Mouse (Mus musculus): ENCODE measurements at regions not wholly inside any gene's neighbourhood (a gene's known extent, or its start where the extent isn't known, plus 50 kb on each side); places are given as distances from the start of the nearest gene placed in this dataset.

DNA sequence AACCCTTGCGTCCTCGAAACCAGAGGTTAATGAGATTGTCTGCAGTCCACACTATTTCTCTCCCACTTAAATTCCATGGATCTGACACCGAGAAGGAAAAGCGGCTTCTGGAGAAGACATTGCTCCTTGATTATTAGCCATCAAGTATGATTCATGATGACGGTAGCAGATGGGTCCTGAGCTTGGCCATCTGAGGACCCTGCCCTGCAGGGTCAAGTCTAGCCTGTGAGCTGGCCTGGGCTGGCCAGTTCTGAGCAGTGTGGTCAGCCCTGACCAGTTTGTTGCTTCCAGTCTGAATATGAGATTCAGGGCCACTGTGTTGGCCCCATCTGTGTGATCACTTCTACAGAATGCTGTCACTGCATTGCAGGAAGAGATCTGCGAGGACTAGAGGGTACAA is 1275.9 kb upstream of the A1bg start:
- DNase-seq (ENCODE audit: low spot score in 2 of 2), result no peak

GRCm38 (mm10) chr15:62198194-62198593 is 1275.4 kb upstream of the A1bg start:
- no peak for DNase-seq (ENCODE audit: low spot score in 2 of 2)

DNA sequence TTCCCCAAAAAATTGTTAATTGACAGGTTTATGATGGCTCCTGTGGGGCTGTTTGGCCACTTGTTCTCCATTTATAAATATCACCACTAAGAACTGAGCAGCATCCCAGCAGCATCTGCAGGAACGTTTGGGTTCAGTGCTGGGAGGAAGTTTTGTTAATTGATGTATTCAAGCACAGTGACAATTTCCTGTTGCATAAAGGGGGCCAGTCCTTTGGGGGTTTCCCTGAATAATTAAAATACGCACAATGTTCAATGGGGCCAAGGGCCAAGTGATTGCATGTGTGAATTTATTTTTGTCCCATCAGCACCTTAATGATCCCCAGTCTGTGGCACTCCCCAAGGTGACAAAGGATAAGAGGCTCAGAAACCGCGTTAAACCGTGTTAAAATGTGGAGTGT is 1272.6 kb upstream of the A1bg start:
- no peak for DNase-seq (ENCODE audit: low spot score in 2 of 2)

- no peak for DNase-seq (ENCODE audit: low spot score in 2 of 2)
Observed at GRCm38 (mm10) chr15:62192706-62193105, 1269.9 kb upstream of the A1bg start.

GRCm38 (mm10) chr15:62191641-62192040 is 1268.8 kb upstream of the A1bg start:
- DNase-seq (ENCODE audit: low spot score in 2 of 2), result no peak

- no peak for DNase-seq (ENCODE audit: low spot score in 2 of 2)
Observed at GRCm38 (mm10) chr15:62190977-62191614, 1268.3 kb upstream of the A1bg start.

GRCm38 (mm10) chr15:62190224-62190910 is 1267.6 kb upstream of the A1bg start:
- DNase-seq (ENCODE audit: low spot score in 2 of 2), result no peak

DNA sequence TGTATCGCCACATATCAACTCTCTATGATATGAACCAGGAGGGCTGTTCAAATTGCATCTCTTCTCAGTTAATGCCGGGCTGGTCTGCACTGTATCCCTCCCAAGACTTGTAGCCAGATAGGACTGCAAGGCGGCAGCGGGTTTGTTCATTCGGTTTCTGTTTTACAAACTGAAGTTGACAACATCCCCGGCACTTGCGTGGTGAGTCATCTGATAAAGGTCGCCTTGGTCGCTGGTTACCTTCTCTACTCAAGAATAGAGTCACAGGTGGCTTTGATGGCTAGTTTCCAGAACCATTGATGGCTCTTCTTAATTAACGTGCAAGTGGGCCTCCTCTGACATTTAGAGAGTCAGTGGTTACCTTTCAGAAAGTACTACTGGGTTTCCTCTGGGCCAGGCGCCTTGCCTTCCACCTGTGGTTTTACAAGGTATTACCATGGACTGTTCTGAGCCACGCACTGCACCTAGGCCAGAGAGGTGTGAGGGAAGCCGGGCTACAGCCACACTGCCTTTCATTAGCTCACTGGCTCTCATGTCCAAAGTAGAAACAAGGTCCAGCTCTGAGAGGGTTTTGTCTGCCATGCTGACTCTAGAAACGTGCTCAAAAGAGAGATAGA is 1266.9 kb upstream of the A1bg start:
- no peak for DNase-seq (ENCODE audit: low spot score in 2 of 2)

DNA sequence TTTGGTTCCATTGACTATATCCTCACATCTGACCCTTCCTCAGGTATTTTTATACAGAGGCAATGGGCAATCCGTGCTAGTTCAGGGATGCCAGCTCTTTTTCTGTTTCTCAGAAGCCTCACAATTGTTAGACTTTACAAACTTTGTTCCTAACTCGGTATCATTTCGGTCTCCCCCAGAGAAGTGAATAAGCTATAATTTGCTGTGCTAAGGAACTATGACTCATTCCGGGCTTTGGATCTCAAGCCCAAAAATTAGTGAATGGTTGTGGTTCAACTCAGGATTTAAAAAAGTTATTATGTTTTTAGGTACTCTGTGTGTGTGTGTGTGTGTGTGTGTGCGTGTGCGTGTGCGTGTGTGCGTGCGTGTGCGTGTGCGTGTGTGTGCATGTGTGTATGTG is 1263.7 kb upstream of the A1bg start:
- DNase-seq (ENCODE audit: low spot score in 2 of 2), result no peak

DNA sequence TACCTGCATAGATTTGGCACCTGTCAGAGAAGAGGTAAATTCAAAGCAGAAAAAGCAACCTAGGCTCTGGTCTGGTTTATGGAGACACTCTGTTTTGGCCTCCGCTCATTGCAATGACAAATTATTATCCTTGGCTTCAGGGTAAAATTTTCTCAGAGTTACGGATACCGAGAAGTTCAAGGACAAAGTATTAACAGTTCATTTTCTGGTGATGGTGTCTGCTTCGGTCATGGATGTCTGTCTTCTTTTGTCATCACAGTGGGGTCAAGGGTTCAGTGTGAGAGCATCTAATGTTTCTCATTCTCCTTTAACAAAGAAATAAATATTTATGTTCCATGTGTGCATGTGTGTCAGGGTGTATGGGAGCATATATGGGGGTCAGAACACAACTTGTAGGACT is 1261.0 kb upstream of the A1bg start:
- DNase-seq (ENCODE audit: low spot score in 2 of 2), result no peak

DNA sequence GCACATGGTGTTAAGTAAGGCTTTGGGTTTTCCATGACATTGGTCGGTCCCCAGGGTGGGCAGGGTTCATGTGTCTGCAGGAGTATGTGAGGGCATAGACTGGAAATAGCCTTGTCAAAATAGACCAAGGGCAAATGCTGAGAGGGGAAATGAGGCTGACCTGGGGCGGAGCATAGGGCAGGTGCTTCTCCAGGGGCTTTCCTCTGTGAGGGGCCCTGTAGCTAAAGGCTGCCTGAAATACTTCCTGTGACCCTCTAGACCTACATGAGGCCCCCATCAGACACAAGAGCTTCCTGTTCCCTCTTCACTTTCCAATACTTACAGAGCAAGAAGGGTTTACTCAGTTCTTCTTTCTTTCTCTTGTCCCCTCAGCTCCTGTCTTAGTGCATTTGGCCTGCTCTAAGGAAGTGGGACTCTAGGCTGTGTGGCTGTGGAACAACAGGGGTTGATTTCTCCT is 1258.7 kb upstream of the A1bg start:
- DNase-seq (ENCODE audit: low spot score in 2 of 2), result no peak

GRCm38 (mm10) chr15:62180718-62181117 is 1257.9 kb upstream of the A1bg start:
- DNase-seq (ENCODE audit: low spot score in 2 of 2), result no peak

DNA sequence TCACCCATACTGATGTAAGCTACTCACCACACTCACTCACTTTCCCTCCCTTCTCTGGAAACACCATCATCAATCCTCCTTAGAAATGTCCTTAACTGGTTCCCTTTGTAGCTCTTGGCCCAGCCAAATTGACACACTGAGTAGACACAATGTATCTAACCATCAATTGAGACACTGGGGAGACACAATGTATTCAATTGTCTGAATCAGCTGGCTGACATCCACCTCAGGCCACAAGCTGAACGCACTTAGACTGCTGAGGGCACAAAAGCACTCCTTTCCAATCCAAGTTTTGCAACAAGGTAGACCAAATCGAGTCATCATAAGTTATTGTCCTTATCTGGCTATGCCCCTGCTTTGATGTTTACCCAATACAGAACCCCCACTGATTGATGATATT is 1257.0 kb upstream of the A1bg start:
- no peak for DNase-seq (ENCODE audit: low spot score in 2 of 2)

GRCm38 (mm10) chr15:62178568-62178967 is 1255.8 kb upstream of the A1bg start:
- no peak for DNase-seq (ENCODE audit: low spot score in 2 of 2)

DNA sequence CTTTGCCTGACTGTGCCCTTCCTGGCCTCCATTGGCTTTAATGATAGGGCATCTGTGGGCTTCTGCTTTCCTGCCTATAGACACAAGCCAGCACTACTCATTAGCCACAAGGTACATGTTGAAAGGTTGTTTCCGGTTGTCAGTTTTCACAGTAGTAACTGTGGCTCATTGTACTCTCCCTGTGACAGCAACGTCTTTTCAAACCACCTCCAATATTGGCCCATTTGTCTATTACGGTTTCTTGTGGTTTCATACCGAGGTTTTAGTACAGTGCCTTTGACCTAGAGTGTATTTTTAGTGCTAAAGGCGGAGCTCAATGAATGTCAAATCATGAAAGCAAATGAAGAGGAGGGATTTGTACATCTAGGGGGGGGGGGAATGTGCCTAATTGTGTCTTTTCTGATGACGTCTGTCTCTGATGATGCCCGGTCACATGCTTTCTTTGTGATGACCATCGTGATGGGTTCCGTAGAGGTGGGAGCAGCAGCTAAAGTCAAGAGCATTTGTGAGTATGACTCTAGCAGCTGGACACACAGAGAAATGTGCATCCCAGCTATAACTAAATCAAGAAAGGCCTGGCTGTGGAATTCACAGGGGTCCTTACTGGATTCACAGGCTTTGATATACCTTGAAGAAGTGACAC is 1255.1 kb upstream of the A1bg start:
- no peak for DNase-seq (ENCODE audit: low spot score in 2 of 2)

GRCm38 (mm10) chr15:62176076-62176475 is 1253.3 kb upstream of the A1bg start:
- DNase-seq (ENCODE audit: low spot score in 2 of 2), result no peak

- DNase-seq (ENCODE audit: low spot score in 2 of 2), result no peak
Observed at GRCm38 (mm10) chr15:62173633-62174543, 1251.1 kb upstream of the A1bg start.

DNA sequence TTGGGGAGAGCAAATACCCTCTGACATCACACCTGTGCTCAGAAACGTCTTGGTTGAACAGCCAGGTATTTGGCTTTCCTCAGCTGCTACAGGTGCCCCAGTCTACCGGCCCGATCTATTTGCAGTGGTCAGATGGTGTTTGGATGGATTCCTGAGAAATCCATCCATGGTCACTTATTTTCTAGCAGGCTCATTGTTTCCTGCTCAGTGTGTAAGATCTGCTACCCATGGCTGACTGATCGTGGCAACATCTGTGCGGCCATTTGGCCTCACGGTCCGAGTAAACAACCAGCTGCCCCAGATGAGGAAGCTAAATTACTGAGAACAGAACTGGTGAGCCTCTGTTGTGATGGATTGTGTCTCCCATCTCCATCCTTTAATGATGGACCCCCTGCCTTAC is 1248.8 kb upstream of the A1bg start:
- DNase-seq (ENCODE audit: low spot score in 2 of 2), result no peak

GRCm38 (mm10) chr15:62171167-62171566 is 1248.4 kb upstream of the A1bg start:
- DNase-seq (ENCODE audit: low spot score in 2 of 2), result no peak

- no peak for DNase-seq (ENCODE audit: low spot score in 2 of 2)
Observed at GRCm38 (mm10) chr15:62170337-62170736, 1247.5 kb upstream of the A1bg start.

GRCm38 (mm10) chr15:62169591-62170019 is 1246.8 kb upstream of the A1bg start:
- DNase-seq (ENCODE audit: low spot score in 2 of 2), result no peak
